Mouse (Mus musculus): Measurements from ENCODE around the gene Lypd4.
"Not testable (repeated sequence)": the region's sequence is repeated elsewhere in the genome, so short reads cannot be mapped to it uniquely, and the experiment has no call there.

Gene Lypd4

GRCm38 (mm10) chr7:24869532-24870165 lies at the start of gene Lypd4, which contains the start of gene Dmrtc2:
Gene Lypd4 (minus strand): TSS chr7:24869941.
Gene Dmrtc2 (plus strand): TSS chr7:24870057.
- DNase-seq (ENCODE audit: extremely low spot score, low spot score), result no peak

DNA sequence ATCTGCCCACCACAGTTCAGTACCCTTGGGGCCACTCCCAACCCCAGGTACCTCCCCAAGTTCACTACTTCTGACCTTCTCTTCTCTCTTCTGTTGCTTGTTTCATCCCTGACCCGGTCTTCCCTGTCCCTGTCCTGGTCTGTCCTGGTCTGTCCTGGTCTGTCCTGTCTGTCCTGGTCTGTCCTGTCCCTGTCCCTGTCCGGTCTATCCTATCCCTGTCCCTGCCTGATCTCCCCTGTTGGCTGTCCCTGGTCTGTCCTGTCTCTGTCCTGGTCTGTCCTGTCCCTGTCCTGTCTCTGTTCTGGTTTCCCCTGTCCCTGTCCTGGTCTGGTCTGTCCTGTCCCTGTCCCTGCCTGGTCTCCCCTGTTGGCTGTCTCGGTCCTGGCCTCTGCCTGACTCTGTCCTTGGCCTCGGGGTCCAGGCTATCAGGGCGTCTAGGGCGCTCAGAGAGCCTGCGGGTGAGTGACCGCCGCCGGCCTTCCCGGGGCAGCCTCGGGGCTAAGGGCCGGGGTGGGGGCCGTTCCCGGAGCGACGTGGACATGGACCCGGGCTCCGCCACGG lies 49.1 kb upstream of the Lypd4 start:
- no peak for DNase-seq (ENCODE audit: extremely low spot score, low spot score)

DNA sequence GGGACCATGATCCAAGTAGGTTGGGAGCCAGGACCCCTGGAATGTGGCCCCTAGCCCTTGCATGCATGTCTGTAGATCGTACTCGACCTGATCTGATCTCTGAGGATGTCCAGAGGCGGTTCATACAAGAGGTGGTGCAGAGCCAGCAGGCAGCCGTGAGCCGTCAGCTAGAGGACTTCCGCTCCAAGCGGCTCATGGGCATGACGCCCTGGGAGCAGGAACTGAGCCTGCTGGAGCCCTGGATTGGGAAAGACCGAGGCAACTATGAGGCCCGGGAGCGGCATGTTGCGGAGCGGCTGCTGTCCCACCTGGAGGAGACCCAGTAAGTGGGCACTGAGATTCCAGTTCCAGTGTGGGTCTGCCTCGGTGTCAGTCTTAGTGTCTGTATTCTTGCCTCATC lies 42.7 kb upstream of the Lypd4 start:
- DNase-seq (ENCODE audit: extremely low spot score, low spot score), result no peak

DNA sequence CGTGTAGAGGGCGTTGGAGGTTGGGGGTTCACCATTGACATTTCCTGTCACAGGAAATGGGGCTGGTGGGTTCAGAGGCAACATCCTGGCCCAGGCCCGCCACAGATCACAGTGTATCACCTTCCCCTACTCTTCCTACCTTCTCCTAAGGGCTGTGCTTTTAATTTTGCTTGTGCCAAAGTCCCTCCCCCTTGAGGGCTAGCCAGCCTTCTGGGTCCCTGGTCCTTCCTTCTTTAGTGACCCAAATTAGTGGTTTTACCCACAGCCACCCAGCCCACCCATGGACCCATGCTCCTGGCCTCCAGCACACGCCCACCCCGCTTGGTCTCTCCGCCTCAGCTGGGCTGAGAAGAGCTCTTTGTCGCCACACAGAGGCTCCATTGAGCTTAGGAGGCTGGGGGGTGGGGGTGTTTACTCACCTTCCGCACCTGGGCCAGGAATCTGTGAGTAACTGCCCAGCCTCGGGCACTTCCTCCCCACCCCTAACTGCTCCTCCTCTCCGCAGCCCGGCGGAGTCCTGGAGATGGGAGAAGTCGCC lies 37.5 kb upstream of the Lypd4 start:
- no peak for DNase-seq (ENCODE audit: extremely low spot score, low spot score)

DNA sequence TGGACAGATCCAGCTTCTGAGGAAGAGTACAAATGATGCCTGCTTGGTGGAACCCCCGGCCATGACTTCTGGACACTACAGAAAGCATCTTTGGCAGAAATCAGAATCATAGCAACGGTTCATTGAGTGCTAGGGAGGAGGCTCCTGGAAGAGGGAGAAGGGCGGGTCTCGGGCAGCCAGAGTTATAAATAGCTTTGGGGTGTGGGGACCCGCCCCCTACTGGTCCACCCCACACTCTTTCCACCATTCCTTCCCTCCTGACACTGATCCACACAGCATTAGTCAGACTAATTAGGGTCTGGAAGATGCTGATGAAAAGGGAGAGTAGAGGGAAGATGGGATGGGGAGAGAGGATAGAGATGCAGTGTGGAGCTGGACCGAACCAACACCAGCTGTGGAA lies 36.8 kb upstream of the Lypd4 start:
- no peak for DNase-seq (ENCODE audit: extremely low spot score, low spot score)

DNA sequence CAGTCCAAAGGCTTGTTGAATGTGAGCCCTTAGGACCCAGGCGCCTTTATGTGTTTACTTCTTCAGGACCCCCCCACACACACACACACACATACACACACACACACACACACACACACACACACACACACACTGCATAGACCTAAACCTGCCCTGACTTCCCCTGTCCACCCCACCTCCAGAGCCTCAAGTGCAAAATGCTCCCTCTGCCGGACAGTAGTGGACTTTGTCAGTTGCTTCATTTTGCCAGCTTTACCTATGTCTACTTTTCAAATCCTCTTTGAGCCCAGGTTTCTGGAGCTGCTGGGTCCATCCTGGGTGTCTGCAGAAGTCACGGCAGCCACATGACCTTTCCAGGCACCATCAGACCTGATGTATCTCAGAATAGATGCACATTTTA lies 35.2 kb upstream of the Lypd4 start:
- DNase-seq (ENCODE audit: extremely low spot score, low spot score), result peak; percentile 70

GRCm38 (mm10) chr7:24904070-24904483 lies 34.3 kb upstream of the Lypd4 start:
- DNase-seq (ENCODE audit: extremely low spot score, low spot score), result peak; percentile 95

DNA sequence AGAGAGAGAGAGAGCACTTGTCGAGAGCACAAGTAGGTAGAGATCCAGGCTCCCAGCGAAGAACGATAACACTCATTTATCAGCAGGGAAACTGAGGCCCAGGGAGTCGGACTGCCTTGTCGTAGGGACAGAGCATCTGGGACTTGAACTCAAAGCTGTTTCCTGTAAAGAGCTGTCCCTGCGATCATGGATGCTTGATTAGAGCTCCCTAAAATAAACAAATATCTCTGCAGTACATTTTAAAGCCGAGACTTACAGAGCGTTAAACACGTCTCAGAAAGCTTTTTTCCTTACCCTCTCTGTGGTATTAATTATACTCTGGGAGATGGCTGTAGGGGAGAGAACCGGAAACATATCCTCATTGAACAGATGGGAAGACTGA lies 33.7 kb upstream of the Lypd4 start:
- DNase-seq (ENCODE audit: extremely low spot score, low spot score), result no peak

DNA sequence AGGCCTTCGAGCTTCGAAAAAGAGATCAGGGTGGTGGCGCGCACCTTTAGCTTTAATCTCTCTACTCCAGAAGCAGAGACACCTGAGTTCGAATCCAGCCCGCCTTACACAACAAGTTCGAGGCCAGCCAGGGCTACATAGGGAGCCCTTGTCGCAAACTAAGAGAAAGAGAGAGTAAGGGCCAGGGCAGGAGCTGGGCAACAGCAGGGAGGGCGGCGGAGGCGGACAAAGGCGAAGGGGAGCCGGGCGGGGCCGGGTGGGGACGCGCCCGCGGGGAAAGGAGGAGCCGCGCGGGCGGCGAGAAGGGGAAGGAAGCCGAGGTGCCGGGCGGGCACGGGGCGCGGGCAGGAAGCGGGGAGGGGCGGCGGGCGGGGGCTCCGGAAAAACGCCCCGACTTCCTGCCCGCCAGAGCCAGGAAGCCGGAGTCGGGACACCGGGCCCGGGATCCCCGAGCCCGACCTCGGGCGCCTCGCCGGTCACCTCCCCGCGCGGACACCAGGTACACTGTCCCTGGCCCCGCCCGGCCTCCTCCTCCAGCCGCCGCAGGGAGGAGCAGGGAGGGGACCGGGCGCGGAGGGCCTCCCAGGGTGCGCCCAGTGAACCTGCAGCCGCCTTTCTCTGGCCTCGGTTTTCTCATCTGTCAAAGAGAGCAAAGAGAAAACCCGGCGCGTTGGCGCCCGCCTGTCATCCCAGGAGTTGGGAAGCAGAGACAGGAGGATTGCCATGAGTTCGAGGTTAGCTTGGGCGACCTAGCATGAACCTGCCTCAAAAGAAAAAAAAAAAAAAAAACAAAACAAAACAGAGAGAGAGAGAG lies 33.1 kb upstream of the Lypd4 start, which contains the start of gene Arhgef1:
TSS of gene Arhgef1 (plus strand) at position 283 of the 814 bp plus-strand sequence.
- peak; percentile 67 for DNase-seq (ENCODE audit: extremely low spot score, low spot score)

DNA sequence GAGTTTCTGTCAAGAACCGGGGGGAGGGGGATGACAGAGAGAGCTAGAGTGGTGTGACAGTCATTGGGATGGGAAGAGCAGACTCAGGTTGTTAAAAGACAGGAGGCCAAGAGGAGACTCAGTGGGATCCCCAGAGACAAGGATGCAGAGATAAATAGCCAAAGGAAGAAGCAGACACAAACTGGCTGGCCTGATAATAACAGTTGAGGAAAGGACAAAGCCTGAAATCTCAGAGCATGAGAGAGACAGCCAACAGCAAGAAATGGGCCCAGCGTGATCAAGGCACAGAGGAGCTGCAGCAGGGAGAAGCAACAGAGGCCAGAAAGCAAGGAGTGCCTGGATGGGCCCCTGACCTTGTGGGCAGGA lies 32.5 kb upstream of the Lypd4 start:
- DNase-seq (ENCODE audit: extremely low spot score, low spot score), result no peak

GRCm38 (mm10) chr7:24901842-24902241 lies 32.1 kb upstream of the Lypd4 start:
- no peak for DNase-seq (ENCODE audit: extremely low spot score, low spot score)

- no peak for DNase-seq (ENCODE audit: extremely low spot score, low spot score)
Measured at GRCm38 (mm10) chr7:24901114-24901513, 31.4 kb upstream of the Lypd4 start.

DNA sequence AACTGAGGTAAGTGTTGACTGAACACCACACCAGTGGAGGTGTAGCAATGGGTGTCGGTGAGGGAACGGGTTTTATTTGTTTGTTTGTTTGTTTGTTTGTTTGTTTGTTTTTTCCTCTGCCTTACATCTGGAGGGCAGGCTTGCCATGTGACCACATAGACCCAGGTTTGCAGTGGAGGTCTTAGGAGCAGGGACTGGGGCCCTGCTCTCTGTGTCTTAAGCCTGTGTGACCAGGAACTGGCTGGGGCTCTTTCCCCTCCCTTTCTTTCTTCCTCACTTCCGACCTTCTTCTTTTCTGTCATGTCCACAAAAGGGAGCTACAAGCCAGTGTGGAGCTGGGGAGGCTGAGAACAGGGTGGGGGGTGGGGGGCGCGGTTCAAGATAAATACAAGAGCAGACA lies 28.2 kb upstream of the Lypd4 start:
- DNase-seq (ENCODE audit: extremely low spot score, low spot score), result no peak

GRCm38 (mm10) chr7:24897224-24897623 lies 27.5 kb upstream of the Lypd4 start, which contains the start of gene Cd79a:
Gene Cd79a (plus strand): TSS chr7:24897381.
- DNase-seq (ENCODE audit: extremely low spot score, low spot score), result no peak

DNA sequence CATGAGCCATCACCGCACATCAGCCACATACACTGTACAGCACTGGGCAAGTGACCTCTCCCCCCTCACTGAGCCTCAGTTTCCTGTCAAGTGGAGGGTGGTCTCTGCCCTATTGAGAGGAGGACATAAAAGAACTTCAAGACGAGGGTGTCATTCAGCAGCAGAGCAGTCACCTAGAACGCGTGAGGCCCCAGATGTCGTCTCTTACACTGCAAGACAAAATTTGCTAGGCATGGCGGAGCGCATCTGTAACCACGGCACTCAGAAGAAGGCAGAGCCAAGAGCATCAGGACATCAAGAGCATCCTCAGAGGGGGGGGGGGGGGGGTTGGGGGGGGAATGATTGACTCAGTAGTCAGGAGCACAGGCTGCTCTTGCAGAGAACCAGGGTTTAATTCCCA lies 26.5 kb upstream of the Lypd4 start:
- DNase-seq (ENCODE audit: extremely low spot score, low spot score), result no peak

DNA sequence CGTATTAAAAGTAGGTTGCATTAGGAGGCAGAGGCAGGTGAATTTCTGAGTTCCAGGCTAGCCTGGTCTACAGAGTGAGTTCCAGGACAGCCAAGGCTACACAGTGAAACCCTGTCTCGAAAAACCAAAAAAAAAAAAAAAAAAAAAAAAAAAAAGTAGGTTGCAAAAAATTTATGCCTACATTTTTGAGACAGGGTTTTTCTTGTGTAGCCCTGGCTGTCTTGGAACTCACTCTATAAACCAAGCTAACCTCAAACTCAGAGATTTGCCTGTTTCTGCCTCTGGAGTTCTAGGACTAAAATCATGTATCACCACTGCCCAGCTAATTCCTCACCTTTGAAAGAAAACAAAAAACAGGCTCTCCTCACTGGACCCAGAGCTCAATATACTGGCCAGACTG lies 26.0 kb upstream of the Lypd4 start:
- not testable (repeated sequence) for DNase-seq (ENCODE audit: extremely low spot score, low spot score)

- DNase-seq (ENCODE audit: extremely low spot score, low spot score), result no peak
Measured at GRCm38 (mm10) chr7:24892125-24892583, 22.4 kb upstream of the Lypd4 start.

DNA sequence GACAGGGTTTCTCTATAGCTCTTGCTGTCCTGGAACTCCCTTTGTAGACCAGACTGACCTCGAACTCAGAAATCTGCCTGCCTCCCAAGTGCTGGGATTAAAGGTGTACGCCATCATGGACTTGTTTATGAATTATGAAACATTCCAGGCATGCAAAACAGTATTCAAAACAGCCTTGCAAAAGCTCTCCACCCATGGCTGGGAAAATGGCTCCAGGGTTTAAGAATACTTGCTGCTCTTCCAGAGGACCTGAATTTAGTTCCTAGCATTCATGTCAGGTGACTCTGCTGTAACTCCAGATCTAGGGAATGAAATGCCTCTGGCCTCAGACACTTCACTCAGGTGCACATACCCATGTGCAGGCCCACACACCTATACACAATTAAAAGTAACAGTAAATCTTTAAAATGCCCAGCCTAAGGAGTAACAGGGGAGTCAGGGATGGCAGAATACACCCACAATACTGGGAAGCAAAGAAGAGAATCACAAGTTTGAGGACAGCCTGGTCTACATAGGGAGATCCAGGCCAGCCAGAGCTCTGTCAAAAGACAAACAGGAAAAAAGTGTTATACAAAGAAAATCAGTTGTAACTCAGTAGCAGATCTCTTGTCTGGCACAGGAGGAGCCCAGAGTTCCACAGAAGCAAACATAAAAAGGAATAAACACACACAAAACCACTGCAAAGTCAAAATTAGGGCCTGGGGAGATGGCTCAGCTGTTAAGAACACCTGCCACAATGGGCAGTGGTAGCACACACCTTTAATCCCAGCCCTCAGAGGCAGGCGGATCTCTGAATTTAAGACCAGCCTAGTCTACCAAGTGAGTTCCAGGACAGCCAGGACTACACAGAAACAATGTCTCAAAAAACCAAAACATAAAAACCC lies 21.7 kb upstream of the Lypd4 start:
- DNase-seq (ENCODE audit: extremely low spot score, low spot score), result no peak

- DNase-seq (ENCODE audit: extremely low spot score, low spot score), result peak; percentile 79
Measured at GRCm38 (mm10) chr7:24890281-24891216, 20.8 kb upstream of the Lypd4 start.
